Mouse (Mus musculus): Measurements from ENCODE around the gene Pf4. TPM values are rescaled to one million over a fixed set of nuclear protein-coding genes. Genes with fewer than 3 reads are reported as not detected.
A peak's percentile ranks its signal among the peaks of the same experiment; 100 is the strongest.

Pf4 gene
- polyA plus RNA-seq, 1 experiment from 2014 or later, result 33.7 TPM

DNA sequence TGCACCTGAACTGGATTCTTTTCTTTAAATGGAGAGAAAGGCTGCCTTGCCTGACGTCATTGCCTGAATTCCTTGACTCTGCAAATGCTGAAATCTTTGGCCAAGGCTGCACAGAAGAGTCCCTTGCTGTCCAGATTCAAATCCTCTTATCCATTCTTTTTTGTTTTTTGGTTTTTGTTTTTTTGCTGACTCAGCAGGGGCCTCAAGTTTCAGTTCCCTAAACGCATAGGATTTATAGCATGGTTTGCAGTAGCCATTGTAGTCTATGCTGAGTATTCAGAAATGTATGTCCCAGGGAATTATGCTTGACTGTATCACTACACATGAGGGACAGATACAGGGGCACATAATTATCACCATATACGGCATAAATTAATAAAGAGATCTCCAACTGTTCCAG, 866 bp upstream of the Pf4 start:
- Histone ChIP-seq H3K36me3 (ENCODE audit: control insufficient read depth, insufficient read depth, low read length) (no peaks in the 10 kb centered on the region), H3K4me3 (ENCODE audit: control insufficient read depth in 1 of 2, insufficient read depth in 1 of 2, low read depth in 1 of 2, low read length in 2 of 2) (no peak overlapping the region), H3K9ac (ENCODE audit: low read length) (no peak overlapping the region), H3K9me3 (ENCODE audit: control insufficient read depth, low read length) (no peaks in the 10 kb centered on the region), H3K4me2 (ENCODE audit: low read length) (no peak overlapping the region), H3K4me1 (ENCODE audit: control insufficient read depth in 2 of 2, insufficient read depth in 2 of 2, low read length in 2 of 2) (peaks cover 4 to 6% of the 10 kb centered on the region in 2 experiments; a peak in 3 of 4 replicates), H3K27ac (replicated peaks in 1 of 2; ENCODE audit: control insufficient read depth in 1 of 2, insufficient read depth in 1 of 2, low read depth in 2 of 2, low read length in 2 of 2) (no peak overlapping the region), H3K27me3 (ENCODE audit: control insufficient read depth, insufficient read depth, low read length) (no peaks in the 10 kb centered on the region)
- 65% methylated on average over 3 of the region's 3 CpGs for WGBS
- ATAC-seq (ENCODE audit: insufficient number of reproducible peaks, insufficient read depth, low FRiP score, low read depth), result no peak

DNA sequence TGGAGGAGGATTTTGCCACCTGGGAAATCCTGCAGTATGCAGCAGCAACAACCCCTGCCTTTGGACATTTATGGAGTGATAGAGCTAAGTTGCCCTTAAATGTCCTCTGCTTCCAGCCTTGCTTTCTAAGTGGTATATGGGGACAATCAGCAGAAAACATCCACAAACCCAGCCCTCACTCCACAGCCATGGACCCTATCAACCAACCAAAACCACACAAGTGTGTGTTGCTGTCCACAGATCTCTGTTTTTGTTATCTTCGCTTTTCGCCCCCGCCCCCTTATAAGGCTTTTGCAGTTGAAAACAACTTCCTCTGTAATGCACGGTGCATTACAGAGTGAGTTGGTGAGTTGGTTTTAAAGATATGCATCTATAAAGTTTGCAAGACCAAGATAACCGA, 3.3 kb downstream of the Pf4 start:
- Histone ChIP-seq H3K4me3 (ENCODE audit: control insufficient read depth in 1 of 2, insufficient read depth in 1 of 2, low read depth in 1 of 2, low read length in 2 of 2) (no peak overlapping the region), H3K27me3 (ENCODE audit: control insufficient read depth, insufficient read depth, low read length) (no peaks in the 10 kb centered on the region), H3K27ac (replicated peaks in 1 of 2; ENCODE audit: control insufficient read depth in 1 of 2, insufficient read depth in 1 of 2, low read depth in 2 of 2, low read length in 2 of 2) (no peak overlapping the region), H3K4me1 (ENCODE audit: control insufficient read depth in 2 of 2, insufficient read depth in 2 of 2, low read length in 2 of 2) (peaks cover 4 to 6% of the 10 kb centered on the region in 2 experiments; a peak in 3 of 4 replicates), H3K36me3 (ENCODE audit: control insufficient read depth, insufficient read depth, low read length) (no peaks in the 10 kb centered on the region), H3K9ac (ENCODE audit: low read length) (no peak overlapping the region), H3K9me3 (ENCODE audit: control insufficient read depth, low read length) (no peaks in the 10 kb centered on the region), H3K4me2 (ENCODE audit: low read length) (no peak overlapping the region)
- WGBS, result 68% methylated on average over 5 of the region's 5 CpGs
- no peak for ATAC-seq (ENCODE audit: insufficient number of reproducible peaks, insufficient read depth, low FRiP score, low read depth)

DNA sequence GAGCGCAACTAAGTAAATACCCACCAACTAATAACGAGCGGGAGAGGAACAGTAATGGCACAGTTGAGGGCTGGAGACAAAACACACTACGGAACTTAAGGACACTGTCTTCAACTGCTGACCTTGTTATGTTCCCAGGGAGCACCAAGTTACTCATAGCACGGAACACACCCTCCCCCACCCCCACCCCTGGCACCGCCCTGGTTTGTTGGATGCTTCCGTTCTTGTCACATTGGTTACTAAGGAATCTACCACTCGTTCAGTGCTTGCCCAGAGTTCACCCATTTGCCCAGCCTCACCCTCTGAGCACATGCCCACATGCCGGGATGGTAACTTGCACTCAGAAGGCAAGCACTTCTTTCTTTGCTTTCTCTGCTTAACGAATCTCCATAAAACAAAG, 5.4 kb downstream of the Pf4 start:
- H3K4me2 ChIP-seq (ENCODE audit: low read length), result no peak overlapping the region
- H3K36me3 ChIP-seq (ENCODE audit: control insufficient read depth, insufficient read depth, low read length), result no peaks in the 10 kb centered on the region
- ATAC-seq (ENCODE audit: insufficient number of reproducible peaks, insufficient read depth, low FRiP score, low read depth), result no peak
- 83% methylated on average over 10 of the region's 10 CpGs for WGBS
- H3K27me3 ChIP-seq (ENCODE audit: control insufficient read depth, insufficient read depth, low read length), result no peaks in the 10 kb centered on the region
- no peak overlapping the region for H3K9ac ChIP-seq (ENCODE audit: low read length)
- no peak overlapping the region for H3K4me3 ChIP-seq (ENCODE audit: control insufficient read depth in 1 of 2, insufficient read depth in 1 of 2, low read depth in 1 of 2, low read length in 2 of 2)
- peaks cover under 1 to 2% of the 10 kb centered on the region in 2 experiments; a peak in 1 of 4 replicates for H3K4me1 ChIP-seq (ENCODE audit: control insufficient read depth in 2 of 2, insufficient read depth in 2 of 2, low read length in 2 of 2)
- H3K27ac ChIP-seq (replicated peaks in 1 of 2; ENCODE audit: control insufficient read depth in 1 of 2, insufficient read depth in 1 of 2, low read depth in 2 of 2, low read length in 2 of 2), result no peak overlapping the region
- H3K9me3 ChIP-seq (ENCODE audit: control insufficient read depth, low read length), result no peaks in the 10 kb centered on the region

DNA sequence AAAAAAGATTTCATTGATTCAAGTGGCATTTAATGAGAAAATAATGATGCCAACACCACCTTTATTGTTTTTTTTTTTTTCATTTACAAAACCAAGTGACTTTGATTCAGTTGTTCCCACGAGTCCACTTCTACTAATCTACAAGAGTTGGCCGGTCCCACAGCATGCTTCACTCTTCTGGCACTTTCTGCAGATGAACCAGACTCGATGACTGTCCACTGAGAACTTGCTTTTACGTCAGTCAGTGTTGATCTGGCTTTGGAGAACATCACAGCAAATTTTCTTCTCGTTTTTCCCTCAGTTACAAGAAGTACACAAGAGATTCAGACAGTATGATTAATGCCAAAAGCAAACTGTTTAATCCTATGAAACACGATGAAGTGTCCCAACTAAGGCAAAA, 6.6 kb downstream of the Pf4 start:
- Histone ChIP-seq H3K4me2 (ENCODE audit: low read length) (no peak overlapping the region), H3K9me3 (ENCODE audit: control insufficient read depth, low read length) (no peaks in the 10 kb centered on the region), H3K4me1 (ENCODE audit: control insufficient read depth in 2 of 2, insufficient read depth in 2 of 2, low read length in 2 of 2) (no peaks in the 10 kb centered on the region), H3K36me3 (ENCODE audit: control insufficient read depth, insufficient read depth, low read length) (no peaks in the 10 kb centered on the region), H3K9ac (ENCODE audit: low read length) (no peak overlapping the region), H3K27ac (replicated peaks in 1 of 2; ENCODE audit: control insufficient read depth in 1 of 2, insufficient read depth in 1 of 2, low read depth in 2 of 2, low read length in 2 of 2) (no peak overlapping the region), H3K4me3 (ENCODE audit: control insufficient read depth in 1 of 2, insufficient read depth in 1 of 2, low read depth in 1 of 2, low read length in 2 of 2) (no peak overlapping the region), H3K27me3 (ENCODE audit: control insufficient read depth, insufficient read depth, low read length) (no peaks in the 10 kb centered on the region)
- ATAC-seq (ENCODE audit: insufficient number of reproducible peaks, insufficient read depth, low FRiP score, low read depth), result no peak
- WGBS, result 80% methylated on average over 6 of the region's 6 CpGs

DNA sequence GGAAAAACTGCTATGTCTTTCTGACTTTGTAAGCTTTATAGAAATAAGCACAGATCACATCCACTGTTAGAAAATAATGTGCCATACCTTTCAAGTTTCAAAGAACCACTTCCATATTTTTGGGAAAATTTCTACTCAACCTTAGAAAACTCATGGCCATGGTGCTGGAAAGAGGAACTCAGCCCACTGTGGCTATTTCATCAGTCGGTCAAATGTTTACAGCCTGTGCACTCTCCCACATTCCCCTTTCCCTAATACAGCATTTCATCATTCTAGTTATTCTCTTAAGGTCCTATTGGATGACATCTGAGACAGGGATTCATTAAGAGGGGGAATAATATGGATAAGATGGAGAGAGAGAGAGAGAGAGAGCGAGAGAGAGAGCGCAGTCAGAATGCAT, 11.5 kb downstream of the Pf4 start:
- Histone ChIP-seq H3K9ac (ENCODE audit: low read length) (no peak overlapping the region), H3K36me3 (ENCODE audit: control insufficient read depth, insufficient read depth, low read length) (no peaks in the 10 kb centered on the region), H3K27me3 (ENCODE audit: control insufficient read depth, insufficient read depth, low read length) (no peaks in the 10 kb centered on the region), H3K9me3 (ENCODE audit: control insufficient read depth, low read length) (no peaks in the 10 kb centered on the region), H3K4me1 (ENCODE audit: control insufficient read depth in 2 of 2, insufficient read depth in 2 of 2, low read length in 2 of 2) (no peaks in the 10 kb centered on the region), H3K4me2 (ENCODE audit: low read length) (no peak overlapping the region), H3K4me3 (ENCODE audit: control insufficient read depth in 1 of 2, insufficient read depth in 1 of 2, low read depth in 1 of 2, low read length in 2 of 2) (no peak overlapping the region), H3K27ac (replicated peaks in 1 of 2; ENCODE audit: control insufficient read depth in 1 of 2, insufficient read depth in 1 of 2, low read depth in 2 of 2, low read length in 2 of 2) (no peak overlapping the region)
- 89% methylated on average over 3 of the region's 3 CpGs for whole genome bisulfite sequencing
- ATAC-seq (ENCODE audit: insufficient number of reproducible peaks, insufficient read depth, low FRiP score, low read depth), result no peak

DNA sequence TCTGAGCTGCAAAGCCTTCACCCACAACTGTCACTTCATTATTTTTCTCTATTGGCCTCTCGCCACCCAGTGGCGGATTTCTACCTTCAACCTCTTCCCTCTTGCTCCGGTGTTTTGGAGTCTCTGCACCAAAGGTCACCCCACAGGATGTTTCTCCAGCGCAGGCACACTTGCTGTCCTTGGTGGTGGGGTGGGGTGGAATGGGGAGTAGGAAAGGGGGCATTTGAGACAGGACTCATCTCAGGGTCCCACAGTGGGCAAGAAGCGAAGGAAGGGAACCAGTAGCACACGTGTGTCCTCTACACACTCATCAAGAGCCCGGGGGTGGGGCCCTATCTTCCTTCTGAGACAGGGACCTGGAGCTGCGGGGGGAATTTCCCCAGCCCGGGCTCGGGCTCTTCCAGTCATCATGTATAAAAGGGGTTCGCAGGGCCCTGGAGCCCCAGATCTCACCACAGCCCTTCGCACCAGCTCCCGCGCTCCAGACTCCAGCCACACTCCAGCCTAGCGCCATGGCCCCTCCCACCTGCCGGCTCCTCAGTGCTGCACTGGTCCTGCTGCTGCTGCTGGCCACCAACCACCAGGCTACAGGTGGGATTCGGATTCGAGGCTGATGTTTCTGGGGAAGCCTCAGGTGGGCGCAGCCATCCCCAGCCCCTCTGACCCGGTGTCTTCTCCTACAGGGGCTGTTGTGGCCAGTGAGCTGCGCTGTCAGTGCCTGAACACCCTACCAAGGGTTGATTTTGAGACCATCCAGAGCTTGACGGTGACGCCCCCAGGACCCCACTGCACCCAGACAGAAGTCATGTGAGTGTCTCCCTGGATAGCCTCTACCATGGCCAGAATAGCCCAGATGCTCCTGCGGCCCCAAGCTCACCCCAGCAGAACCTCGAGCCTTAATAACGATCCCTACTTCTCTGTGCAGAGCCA, 13.7 kb downstream of the Pf4 start, which contains the start of gene Cxcl3:
Gene Cxcl3, plus strand, starts transcription at position 445 of the 930 bp plus-strand sequence.
- H3K4me1 ChIP-seq (ENCODE audit: control insufficient read depth in 2 of 2, insufficient read depth in 2 of 2, low read length in 2 of 2), result no peaks in the 10 kb centered on the region
- H3K27me3 ChIP-seq (ENCODE audit: control insufficient read depth, insufficient read depth, low read length), result no peaks in the 10 kb centered on the region
- ATAC-seq (ENCODE audit: insufficient number of reproducible peaks, insufficient read depth, low FRiP score, low read depth), result peak; percentile 61
- H3K4me3 ChIP-seq (ENCODE audit: control insufficient read depth in 1 of 2, insufficient read depth in 1 of 2, low read depth in 1 of 2, low read length in 2 of 2), result peak within 1 kb of the TSS; percentile 36 to 39
- H3K4me2 ChIP-seq (ENCODE audit: low read length), result peak within 1 kb of the TSS; percentile 95
- H3K9me3 ChIP-seq (ENCODE audit: control insufficient read depth, low read length), result no peaks in the 10 kb centered on the region
- no peaks in the 10 kb centered on the region for H3K36me3 ChIP-seq (ENCODE audit: control insufficient read depth, insufficient read depth, low read length)
- 0 out of 2 replicates have a peak within 1 kb of the TSS, but pooled peaks have one; percentile 34 for H3K9ac ChIP-seq (ENCODE audit: low read length)
- 15% methylated on average over 25 of the region's 26 CpGs for WGBS
- no peak within 1 kb of the TSS for H3K27ac ChIP-seq (replicated peaks in 1 of 2; ENCODE audit: control insufficient read depth in 1 of 2, insufficient read depth in 1 of 2, low read depth in 2 of 2, low read length in 2 of 2)

DNA sequence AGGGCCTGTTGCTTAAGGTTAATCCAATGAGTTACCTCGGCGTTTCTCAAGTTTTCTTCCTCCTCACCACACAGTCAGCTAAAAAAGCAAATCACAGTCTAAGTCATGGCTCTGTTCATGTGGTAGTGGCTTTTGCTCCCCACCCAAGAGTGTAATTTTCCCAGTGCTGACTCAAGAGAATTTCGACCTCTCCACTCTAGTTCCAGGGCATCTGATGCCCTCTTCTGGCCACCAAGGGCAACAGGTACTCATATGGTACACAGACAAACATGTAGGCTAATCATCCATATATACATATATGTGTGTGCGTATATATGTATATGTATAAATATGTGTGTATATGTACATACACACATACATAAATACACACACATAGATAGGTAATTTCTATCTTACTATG, 15.9 kb downstream of the Pf4 start:
- Histone ChIP-seq H3K36me3 (ENCODE audit: control insufficient read depth, insufficient read depth, low read length) (no peaks in the 10 kb centered on the region), H3K4me3 (ENCODE audit: control insufficient read depth in 1 of 2, insufficient read depth in 1 of 2, low read depth in 1 of 2, low read length in 2 of 2) (no peak overlapping the region)
- no peak for ATAC-seq (ENCODE audit: insufficient number of reproducible peaks, insufficient read depth, low FRiP score, low read depth)

More for the DNA sequence above, 15.9 kb downstream of the Pf4 start:
- no peak overlapping the region for H3K4me2 ChIP-seq (ENCODE audit: low read length)
- H3K4me1 ChIP-seq (ENCODE audit: control insufficient read depth in 2 of 2, insufficient read depth in 2 of 2, low read length in 2 of 2), result no peaks in the 10 kb centered on the region
- 71% methylated on average over 4 of the region's 4 CpGs for WGBS
- H3K9me3 ChIP-seq (ENCODE audit: control insufficient read depth, low read length), result no peaks in the 10 kb centered on the region
- no peak overlapping the region for H3K27ac ChIP-seq (replicated peaks in 1 of 2; ENCODE audit: control insufficient read depth in 1 of 2, insufficient read depth in 1 of 2, low read depth in 2 of 2, low read length in 2 of 2)
- no peak overlapping the region for H3K9ac ChIP-seq (ENCODE audit: low read length)
- no peaks in the 10 kb centered on the region for H3K27me3 ChIP-seq (ENCODE audit: control insufficient read depth, insufficient read depth, low read length)

Data from heart, embryonic 14.5 days (tissue).